Mouse (Mus musculus) B cell, adult 67 days (primary cell): ENCODE data around the gene Pgap2. TPM values are rescaled to one million over a fixed set of nuclear protein-coding genes. Genes with fewer than 3 reads are reported as not detected.

Experiments used
- total RNA-seq, 2 experiments: library from RNA; stranded (reverse); gene quantifications; 4 replicates each; pipeline ENCODE4 v1.2.4; 2023

The Pgap2 gene
- total RNA-seq, result 10 to 100 TPM; 52.2 to 57.9 TPM

DNA sequence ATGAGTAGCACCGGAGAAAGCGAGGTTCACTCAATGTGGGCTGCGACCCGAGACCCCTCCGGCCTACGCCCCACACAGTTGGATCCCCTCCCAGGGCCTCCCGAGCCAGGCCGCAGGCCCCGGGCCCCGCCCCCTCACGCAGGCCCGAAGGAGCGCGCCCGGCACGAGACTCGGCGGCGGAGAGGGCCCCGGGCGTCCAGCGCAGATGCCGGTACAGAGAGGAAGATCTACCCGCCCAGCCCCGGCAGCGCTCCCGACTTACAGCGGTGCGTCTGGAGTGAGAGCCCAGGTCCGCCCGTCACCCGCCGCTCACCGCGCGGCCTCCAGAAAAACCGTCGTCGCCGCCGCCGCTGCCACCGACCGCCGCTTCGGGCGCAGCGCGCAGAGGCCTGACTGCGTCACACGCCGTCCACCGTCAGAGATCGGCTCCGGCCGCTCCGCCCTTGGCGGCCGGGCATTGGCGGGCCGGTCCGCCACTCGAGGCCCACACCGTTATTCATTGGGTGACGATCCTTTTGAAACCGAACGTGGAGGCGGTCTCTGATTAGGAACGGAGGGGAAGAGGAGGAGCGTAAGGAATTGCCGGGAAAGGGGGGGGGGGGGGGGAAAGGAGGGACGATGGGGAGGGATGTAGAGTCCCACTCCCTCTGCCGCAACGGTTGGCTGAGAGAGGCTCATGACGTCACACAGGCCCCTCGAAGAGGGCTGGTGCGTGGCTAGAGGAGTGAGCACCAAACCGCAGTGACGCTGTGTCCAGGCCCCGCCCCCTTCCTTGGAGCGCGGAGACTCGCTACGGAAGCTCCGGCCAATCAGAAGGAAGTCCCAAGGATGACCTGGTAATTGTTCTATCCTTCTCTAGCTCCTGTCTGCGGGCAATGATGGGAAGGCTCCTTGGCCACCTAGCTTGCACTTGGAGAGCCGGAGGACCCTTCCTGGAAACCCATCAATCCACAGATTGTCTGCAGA lies at the start of gene Pgap2, which contains the start of gene Nup98:
Pgap2 (plus strand) TSS at position 453 of the 966 bp plus-strand sequence.
Nup98 (minus strand) TSS at position 421 of the 966 bp plus-strand sequence.

DNA sequence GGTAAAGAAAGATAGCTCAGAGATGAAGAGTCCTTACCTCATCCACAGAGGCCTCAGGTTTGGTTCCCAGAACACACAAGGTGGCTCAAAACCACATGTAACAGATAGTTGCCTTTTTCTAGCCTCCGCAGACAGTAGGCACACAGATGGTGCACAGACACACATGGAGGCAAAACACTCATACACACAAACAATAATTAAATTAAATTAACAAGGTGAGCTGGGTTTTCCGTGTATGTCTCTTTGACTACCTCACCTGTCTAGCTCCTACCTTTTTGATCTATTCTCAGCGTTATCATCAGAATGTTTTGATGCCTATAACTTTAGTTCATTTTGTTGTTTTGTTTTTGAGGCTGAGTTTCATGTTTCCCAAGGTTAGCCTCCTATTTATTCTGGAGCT lies 45.9 kb downstream of the Pgap2 start, which contains the start of gene Rhog:
Rhog (minus strand) TSS at position 101 of the 400 bp plus-strand sequence.

DNA sequence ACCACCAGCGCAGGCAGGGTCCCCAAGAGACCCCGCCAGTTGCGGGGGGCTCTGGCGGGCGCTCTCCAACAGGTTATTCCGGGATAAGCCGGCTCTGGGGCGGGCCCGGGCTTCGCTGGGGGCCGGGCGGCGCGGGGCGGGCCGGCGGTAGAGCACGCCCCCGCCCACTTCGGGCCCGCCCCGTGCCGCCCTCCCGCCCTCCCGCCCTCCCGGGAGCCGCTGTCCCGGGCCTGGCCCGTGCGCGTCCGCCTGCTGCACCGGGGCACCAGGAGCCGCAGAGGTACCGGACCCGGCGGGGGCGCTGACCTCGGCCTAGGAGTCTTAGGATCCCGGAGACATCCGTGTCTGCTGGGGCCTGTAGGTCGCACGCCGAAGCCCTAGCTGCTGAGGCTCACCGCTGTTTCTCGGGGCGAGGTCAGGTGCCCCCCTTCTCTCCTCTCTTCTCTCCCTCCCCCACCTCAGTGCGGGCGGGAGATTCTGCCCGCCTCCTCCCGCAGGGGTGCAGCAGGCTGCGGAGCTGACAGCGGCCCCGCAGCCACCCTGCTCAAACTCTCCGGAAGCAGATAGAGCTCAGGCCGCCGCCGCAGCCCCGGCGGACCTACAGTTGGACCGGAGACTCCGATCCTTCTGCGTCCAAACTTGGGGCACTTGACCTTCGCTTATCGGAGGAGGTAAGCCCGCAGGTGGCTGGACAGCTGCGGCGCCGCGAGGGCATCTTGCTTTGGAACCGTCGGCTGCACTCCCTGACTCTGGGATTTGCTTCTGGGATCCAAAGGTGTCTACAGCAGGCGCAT lies 57.8 kb downstream of the Pgap2 start, which contains the start of gene Stim1:
Stim1 (plus strand) TSS at position 206 of the 794 bp plus-strand sequence.

Other genes with a start within 250 kb of the Pgap2 start
- gene Il18bp, start 191.5 kb upstream of the Pgap2 start, total RNA-seq, result 10 to 100 TPM; 10.8 to 11.9 TPM
- gene Rnf121, start 144.7 kb upstream of the Pgap2 start, total RNA-seq, result 10 to 100 TPM; 41.2 to 41.7 TPM
- gene Xndc1, start 144.7 kb upstream of the Pgap2 start, total RNA-seq, result 10 to 100 TPM; 56.4 to 59.1 TPM
- 1 to 10 TPM; 5.1 to 7.1 TPM for gene Xntrpc, start 144.5 kb upstream of the Pgap2 start, total RNA-seq
- gene Trpc2, start 127.1 kb upstream of the Pgap2 start, total RNA-seq, result 1 to 10 TPM; 2.4 to 3.8 TPM
- not detected for gene Art1, start 108.5 kb upstream of the Pgap2 start, total RNA-seq
- 1 to 10 TPM; 1.0 to 2.2 TPM for gene Art5, start 100.7 kb upstream of the Pgap2 start, total RNA-seq
- not detected for gene Chrna10, start 93.4 kb upstream of the Pgap2 start, total RNA-seq
- 100 to 1,000 TPM; 103 to 111 TPM for gene Nup98, start within 50 bp of the Pgap2 start, total RNA-seq
- 100 to 1,000 TPM; 142 to 157 TPM for gene Rhog, start 45.8 kb downstream of the Pgap2 start, total RNA-seq
- gene Stim1, start 57.6 kb downstream of the Pgap2 start, total RNA-seq, result 10 to 100 TPM; 82.9 to 83.7 TPM
- 10 to 100 TPM; 44.7 to 44.9 TPM for gene Rrm1, start 231.5 kb downstream of the Pgap2 start, total RNA-seq